Mouse (Mus musculus): ENCODE results near the gene Slc44a3.

The Slc44a3 gene

DNA sequence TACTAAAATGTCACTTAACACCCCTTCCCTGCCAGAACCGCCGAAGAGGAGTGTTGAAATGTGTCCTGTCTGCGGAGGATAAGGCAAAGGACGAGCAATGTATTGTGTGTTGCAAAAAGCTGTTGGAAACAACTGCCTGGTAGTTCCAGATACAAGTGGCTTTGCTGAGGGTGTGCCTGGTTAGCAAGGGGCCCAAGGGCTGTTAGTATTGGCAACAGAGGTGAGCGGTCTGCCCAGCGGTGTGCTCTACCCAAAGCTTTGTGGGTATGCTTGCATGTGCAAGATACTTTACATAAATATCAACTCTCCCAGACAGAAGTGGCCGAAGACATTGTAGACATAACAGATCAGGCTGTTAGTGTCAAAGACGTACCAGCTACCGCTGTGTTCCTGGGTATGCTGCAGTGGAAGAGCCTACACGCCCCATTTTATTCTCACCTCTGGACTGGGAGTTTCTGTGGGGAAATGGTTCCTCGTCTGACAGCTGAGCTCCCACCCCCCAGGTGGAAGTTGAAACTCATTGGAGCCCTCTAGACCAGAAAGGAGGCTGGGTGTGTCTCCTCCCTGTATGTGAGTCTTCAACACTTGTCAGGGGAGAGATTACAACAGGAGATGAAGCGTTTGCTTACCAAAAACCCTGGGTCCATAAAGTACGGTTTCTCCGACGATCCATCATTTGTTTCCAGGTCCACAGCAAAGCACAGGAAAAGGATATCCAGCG is 71.6 kb downstream of the Slc44a3 start:
- no peak for DNase-seq (ENCODE audit: low spot score in 2 of 2)

GRCm38 (mm10) chr3:121458545-121459492 is 73.4 kb downstream of the Slc44a3 start:
- DNase-seq (ENCODE audit: low spot score in 2 of 2) = no peak

- DNase-seq (ENCODE audit: low spot score in 2 of 2) = no peak
These were observed 80.8 kb downstream of the Slc44a3 start for GRCm38 (mm10) chr3:121451404-121451803.

GRCm38 (mm10) chr3:121449527-121449926 is 82.7 kb downstream of the Slc44a3 start:
- DNase-seq (ENCODE audit: low spot score in 2 of 2) = no peak

GRCm38 (mm10) chr3:121448606-121449005 is 83.6 kb downstream of the Slc44a3 start:
- DNase-seq (ENCODE audit: low spot score in 2 of 2) = no peak

GRCm38 (mm10) chr3:121448029-121448468 is 84.2 kb downstream of the Slc44a3 start:
- DNase-seq (ENCODE audit: low spot score in 2 of 2) = no peak

DNA sequence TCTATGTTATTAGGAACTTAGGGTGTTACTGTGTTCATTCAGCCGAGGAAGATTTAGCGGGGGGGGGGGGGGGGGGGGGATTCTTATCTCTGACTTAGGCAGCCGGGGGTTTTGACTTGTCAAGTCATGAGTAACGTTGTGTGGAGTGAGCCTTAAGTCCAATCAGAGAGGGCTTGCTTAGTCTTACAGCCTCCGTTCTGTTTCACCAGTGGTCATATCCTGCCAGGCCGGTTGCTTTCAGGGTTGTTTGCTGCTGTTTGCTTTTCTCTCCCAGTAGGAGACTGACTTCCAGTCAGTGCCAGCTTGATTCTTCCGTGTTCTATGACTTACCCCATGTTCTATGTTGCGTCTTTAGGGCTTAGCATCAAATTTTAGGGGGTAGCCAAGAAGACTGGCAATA is 85.8 kb downstream of the Slc44a3 start:
- DNase-seq (ENCODE audit: low spot score in 2 of 2) = no peak

GRCm38 (mm10) chr3:121444414-121444813 is 87.8 kb downstream of the Slc44a3 start:
- DNase-seq (ENCODE audit: low spot score in 2 of 2) = no peak

DNA sequence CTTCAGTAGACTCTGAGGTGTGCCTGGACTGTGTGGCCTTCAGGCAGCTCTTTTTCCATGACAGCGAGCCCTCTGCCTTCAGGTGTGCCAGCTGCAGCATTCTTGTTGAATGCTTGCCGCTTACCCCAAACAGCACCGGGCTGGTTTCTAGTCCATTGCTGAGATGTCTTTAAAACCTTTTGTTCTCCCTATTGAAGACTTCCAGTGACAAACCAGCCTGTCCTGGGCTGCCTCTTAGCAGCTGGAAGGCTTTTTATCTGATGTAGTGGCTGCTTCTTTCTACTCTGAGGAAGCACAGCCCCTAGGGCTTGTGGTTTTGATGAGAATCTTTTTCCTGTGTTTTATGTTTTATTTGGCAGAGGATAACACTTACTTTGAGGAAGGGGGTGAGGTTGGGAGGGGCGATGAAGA is 88.3 kb downstream of the Slc44a3 start:
- no peak for DNase-seq (ENCODE audit: low spot score in 2 of 2)

DNA sequence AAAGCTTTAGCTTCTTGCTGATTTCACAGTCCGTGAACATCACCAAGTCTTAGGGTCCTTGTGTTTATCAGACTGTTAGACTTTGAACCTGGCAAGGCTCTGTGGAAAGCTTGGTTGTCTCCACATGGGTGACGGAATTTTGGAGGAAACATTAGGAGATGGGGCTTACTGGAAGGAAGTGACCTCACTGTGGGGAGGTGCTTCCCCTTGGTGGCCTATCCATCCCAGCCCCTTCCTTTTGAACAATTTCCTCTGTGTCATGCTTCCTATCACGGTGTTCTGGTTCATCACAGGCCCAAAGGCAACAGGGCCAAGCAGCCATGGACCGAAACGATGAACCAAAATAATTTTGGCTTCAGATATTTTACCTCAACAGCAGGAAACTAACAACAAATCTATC is 89.9 kb downstream of the Slc44a3 start:
- no peak for DNase-seq (ENCODE audit: low spot score in 2 of 2)

DNA sequence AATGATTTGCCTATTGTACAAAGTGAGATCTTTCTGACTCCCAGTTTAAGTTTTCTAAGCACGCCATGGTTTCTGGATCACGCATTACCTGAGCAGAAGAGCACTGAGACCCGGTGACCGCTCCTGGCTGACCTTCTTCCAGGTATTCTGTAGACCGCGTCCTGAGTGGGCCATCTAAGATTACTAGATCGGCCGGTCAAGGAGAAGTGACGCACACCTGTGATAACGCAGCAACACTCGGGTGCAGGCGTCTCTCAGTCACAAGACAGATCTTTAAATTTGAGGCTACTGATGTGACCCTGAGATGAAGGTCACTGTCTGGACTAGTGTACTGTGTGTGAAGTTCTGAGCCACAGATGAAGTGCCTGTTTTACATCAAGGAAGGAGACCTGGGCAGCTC is 90.7 kb downstream of the Slc44a3 start:
- DNase-seq (ENCODE audit: low spot score in 2 of 2) = no peak

- DNase-seq (ENCODE audit: low spot score in 2 of 2) = no peak
These were observed 92.5 kb downstream of the Slc44a3 start for GRCm38 (mm10) chr3:121439623-121440161.

GRCm38 (mm10) chr3:121437996-121438395 is 94.2 kb downstream of the Slc44a3 start:
- no peak for DNase-seq (ENCODE audit: low spot score in 2 of 2)

DNA sequence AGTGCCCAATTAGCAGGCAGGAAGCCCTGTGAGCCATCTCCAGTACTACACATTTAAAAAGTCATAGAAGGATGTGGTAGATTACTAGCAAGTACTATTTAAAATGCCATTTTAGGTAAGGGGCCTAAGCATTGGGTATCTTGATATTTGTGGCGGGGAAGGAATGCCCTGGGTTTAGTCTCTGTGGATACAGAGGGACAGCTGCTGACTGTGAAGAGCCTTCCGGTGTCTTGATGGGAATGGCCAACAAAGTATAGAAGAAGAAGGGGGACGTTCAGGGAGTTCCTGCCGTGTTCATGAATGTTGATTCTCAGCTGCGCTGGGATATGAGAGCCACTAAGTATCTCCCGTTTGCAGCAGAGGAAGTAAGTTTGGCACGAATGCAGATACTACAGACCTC is 95.1 kb downstream of the Slc44a3 start:
- no peak for DNase-seq (ENCODE audit: low spot score in 2 of 2)

DNA sequence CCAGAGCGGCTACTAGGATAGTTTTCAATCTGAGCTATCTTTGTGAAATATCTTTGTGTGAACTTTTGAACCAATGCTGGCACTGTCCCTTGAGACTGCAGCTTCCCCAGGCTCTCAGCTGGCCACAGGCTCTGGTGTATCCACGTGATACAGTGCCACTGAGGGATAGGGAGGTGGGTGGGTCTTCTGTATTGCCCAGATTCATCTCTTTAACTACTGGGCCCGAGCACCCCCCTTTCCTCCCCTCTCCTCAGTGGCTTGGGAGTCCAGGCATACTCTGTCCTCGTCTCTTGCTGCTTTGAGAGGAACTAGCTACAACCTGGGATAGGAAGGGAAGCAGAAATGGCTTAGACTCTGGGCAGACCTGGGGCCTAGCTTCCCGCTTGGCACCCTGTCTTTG is 96.9 kb downstream of the Slc44a3 start:
- no peak for DNase-seq (ENCODE audit: low spot score in 2 of 2)

GRCm38 (mm10) chr3:121433968-121434533 is 98.2 kb downstream of the Slc44a3 start:
- no peak for DNase-seq (ENCODE audit: low spot score in 2 of 2)

DNA sequence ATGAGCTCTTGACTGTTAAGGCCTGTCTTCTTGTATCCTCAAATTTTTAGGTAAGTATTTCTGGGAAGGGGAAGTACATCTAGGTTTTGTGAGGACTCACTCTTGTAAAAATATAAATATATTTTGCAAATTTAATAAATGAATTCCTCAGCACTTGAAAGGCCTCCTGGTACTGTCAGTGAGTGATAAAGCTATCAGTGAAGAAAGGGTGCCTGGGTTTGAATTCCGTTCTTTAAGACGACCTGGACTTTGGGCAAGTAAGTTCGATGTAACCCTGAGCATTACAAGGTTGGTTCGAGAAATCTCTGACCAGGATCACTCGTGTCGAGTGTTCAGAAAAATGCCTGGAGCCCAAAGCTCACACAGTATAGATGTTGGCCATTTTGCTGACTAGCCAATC is 98.8 kb downstream of the Slc44a3 start:
- no peak for DNase-seq (ENCODE audit: low spot score in 2 of 2)

GRCm38 (mm10) chr3:121430289-121430936 is 101.8 kb downstream of the Slc44a3 start:
- DNase-seq (ENCODE audit: low spot score in 2 of 2) = no peak

DNA sequence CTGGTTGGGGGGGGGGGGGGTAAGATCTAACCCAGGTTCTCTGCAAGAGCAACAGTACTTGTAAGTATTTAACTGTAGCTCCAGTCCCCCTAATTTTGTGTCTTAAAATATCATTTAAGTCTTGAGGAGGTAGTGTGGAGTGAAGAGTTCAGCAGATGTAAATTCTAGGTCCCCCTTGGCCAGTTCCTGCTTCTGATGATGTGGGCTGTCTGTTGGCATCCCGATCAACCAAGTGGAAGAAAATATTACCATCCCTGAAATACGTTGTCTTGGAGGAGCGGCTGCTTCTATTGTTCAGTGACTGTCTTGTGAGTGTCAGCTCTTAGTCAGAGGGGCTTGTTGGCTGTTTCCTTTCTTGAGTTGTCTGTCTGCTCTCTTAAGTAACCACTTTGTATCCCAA is 102.7 kb downstream of the Slc44a3 start:
- DNase-seq (ENCODE audit: low spot score in 2 of 2) = no peak

- DNase-seq (ENCODE audit: low spot score in 2 of 2) = no peak
These were observed 103.4 kb downstream of the Slc44a3 start for GRCm38 (mm10) chr3:121428696-121429259.

- no peak for DNase-seq (ENCODE audit: low spot score in 2 of 2)
These were observed 104.0 kb downstream of the Slc44a3 start for GRCm38 (mm10) chr3:121428230-121428629.
